Mouse (Mus musculus): Measurements from ENCODE around the gene Olfr338. TPM values are rescaled to one million over a fixed set of nuclear protein-coding genes. Genes with fewer than 3 reads are reported as not detected.
"Not testable (repeated sequence)": the region's sequence is repeated elsewhere in the genome, so short reads cannot be mapped to it uniquely, and the experiment has no call there.

Olfr338 gene
- total RNA-seq (2021): not detected
- long read RNA-seq, experiment 1: 0 reads
- long read RNA-seq, experiment 2: 0 reads

DNA sequence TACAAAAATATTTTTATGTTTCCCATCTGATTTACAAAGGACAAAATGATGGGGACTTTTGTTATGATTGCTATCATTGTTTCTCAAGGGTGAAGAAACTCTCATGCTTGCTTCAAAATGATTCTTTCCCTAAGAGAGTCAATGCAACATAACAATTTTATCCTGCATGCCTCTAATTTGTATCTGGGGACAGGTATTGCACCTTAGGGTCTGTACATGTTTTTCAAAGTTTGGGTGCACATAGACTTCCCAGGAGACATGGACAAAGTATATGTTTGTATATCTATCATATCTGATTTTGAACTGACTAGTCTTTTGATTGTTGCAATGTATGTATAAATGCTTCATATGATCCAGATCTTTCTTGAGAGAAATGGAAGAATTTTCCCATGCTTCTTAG is at the start of gene Olfr338:
TSS of gene Olfr338 (plus strand) at position 301 of the 400 bp plus-strand sequence.
- DNase-seq (ENCODE audit: low spot score in 2 of 2): no peak

DNA sequence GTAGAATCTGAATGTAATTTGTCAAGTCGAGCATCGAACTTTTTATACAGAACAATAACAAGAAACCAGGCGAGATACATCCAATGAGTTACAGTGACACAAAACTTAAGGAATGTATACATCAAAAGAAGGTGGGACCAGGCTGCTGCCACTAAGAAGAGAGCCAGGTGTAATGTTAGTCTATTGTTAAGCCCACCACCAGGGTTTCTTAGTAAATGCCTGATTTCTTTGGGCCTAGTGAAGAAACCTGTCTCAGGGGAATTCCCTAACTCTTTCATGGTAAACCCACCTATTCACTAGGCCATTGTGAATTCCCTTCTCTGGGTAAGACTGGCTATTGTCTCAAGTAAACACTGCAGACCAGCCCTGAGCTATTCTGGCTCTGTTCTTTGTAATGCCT is 41.9 kb downstream of the Olfr338 start:
- DNase-seq (ENCODE audit: low spot score in 2 of 2): not testable (repeated sequence)

DNA sequence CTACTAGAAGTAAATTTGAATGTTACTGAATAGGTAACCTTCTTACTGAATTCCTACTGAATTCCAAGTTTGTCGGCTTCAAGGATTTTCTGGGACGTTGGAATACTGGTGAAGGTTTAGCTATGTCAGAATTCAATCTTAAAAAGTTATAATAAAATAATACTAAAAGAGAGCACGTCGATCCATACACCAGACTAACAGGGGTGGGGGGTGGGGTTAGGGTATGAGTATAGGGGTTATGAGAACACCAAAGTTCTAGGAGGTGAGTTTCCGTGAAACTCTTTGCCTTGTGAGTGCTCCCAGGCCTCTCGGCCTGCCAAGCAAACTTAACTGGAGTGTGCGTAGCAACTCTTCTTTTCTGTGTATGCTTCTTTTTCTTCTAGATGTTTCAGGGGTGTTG is 42.3 kb downstream of the Olfr338 start:
- DNase-seq (ENCODE audit: low spot score in 2 of 2): not testable (repeated sequence)

- DNase-seq (ENCODE audit: low spot score in 2 of 2): no peak
Measured at GRCm38 (mm10) chr2:36418647-36419046, 45.3 kb downstream of the Olfr338 start, which contains the start of gene Olfr339. TSS of gene Olfr339 (plus strand) at chr2:36418947.

Other genes with a start within 250 kb of the Olfr338 start
- 10 to 100 TPM; 24.0 to 25.4 TPM for gene Mrrf, start 237.1 kb upstream of the Olfr338 start, total RNA-seq (2021)
- 10 to 100 TPM; 33.6 to 36.8 TPM for gene Rbm18, start 236.7 kb upstream of the Olfr338 start, total RNA-seq (2021)
- gene Ptgs1, start 143.1 kb upstream of the Olfr338 start, total RNA-seq (2021): 1 to 10 TPM; 5.7 to 6.7 TPM
- gene Olfr339, start 45.4 kb downstream of the Olfr338 start, total RNA-seq (2021): not detected
- gene Olfr340, start 79.1 kb downstream of the Olfr338 start, total RNA-seq (2021): not detected
- not detected for gene Olfr341, start 108.9 kb downstream of the Olfr338 start, total RNA-seq (2021)
- gene Olfr342, start 151.5 kb downstream of the Olfr338 start, total RNA-seq (2021): not detected
- gene Olfr344, start 193.1 kb downstream of the Olfr338 start, total RNA-seq (2021): not detected